Mouse (Mus musculus) effector memory CD4-positive, alpha-beta T cell, adult 5 months (primary cell): ENCODE results near the gene Olfr1383. TPM values are rescaled to one million over a fixed set of nuclear protein-coding genes. Genes with fewer than 3 reads are reported as not detected.

Experiments used
- polyA plus RNA-seq: library from polyadenylated mRNA; unstranded; fragments of 100-300 nt; shearing (Covaris generic); gene quantifications from one replicate; pipeline ENCODE4 v1.2.1, GENCODE M21; 2017

The Olfr1383 gene
- not detected for polyA plus RNA-seq

GRCm38 (mm10) chr11:49519348-49519747 lies at the start of gene Olfr1383:
Gene Olfr1383 (plus strand): TSS chr11:49519648.

DNA sequence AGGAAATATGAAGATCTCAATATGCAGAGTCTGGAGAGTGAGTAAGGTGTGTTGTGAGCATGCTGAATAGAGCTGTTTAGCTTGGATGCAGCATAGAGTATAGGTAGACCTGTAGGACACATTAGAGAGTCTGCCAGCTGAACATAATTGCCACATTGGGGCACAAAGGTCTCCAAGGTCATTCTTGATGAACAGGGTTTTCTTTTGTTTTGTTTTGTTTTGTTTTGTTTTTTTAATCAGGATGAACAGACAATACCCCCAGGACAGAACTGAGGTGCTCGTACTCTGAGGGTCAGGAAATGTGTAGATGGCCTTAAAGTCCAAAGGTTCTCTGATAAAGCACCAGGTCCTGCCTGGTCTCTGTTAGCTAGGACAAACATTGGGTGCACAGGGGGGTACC lies 30.7 kb upstream of the Olfr1383 start, which contains the start of gene Olfr1385:
TSS of gene Olfr1385 (plus strand) at position 301 of the 400 bp plus-strand sequence.

DNA sequence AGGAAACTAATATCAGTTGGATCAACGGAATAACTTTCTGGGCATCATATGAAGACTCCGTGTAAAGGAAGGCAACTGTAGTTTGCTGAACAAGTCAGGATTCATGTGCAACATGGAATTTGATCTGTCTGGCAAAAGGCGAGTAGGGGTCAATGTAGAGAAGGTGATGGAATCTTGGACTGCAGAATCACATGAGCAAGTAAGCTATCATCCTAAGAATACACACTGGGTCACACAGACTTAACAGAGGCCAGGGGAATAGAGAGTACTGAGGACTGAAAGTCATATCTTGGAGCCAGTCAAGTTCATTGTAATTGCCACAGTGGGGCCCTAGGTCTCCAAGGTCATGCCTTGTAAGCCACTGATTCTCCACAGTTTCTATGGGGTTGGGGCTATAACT lies 8.5 kb downstream of the Olfr1383 start, which contains the start of gene Olfr1382:
TSS of gene Olfr1382 (plus strand) at position 301 of the 400 bp plus-strand sequence.

GRCm38 (mm10) chr11:49543149-49543548 lies 23.7 kb downstream of the Olfr1383 start, which contains the start of gene Olfr1381:
Gene Olfr1381 (plus strand): TSS chr11:49543449.

GRCm38 (mm10) chr11:49556578-49556977 lies 37.1 kb downstream of the Olfr1383 start, which contains the start of gene Olfr1380:
Gene Olfr1380 (plus strand): TSS chr11:49556878.

Other genes with a start within 250 kb of the Olfr1383 start
- gene Olfr1393, start 241.3 kb upstream of the Olfr1383 start, polyA plus RNA-seq, result not detected
- gene Olfr1392, start 234.4 kb upstream of the Olfr1383 start, polyA plus RNA-seq, result not detected
- gene Olfr10, start 214.9 kb upstream of the Olfr1383 start, polyA plus RNA-seq, result not detected
- gene Olfr1391, start 196.9 kb upstream of the Olfr1383 start, polyA plus RNA-seq, result not detected
- not detected for gene Olfr1390, start 184.5 kb upstream of the Olfr1383 start, polyA plus RNA-seq
- not detected for gene Olfr1389, start 96.6 kb upstream of the Olfr1383 start, polyA plus RNA-seq
- not detected for gene Olfr1388, start 83.0 kb upstream of the Olfr1383 start, polyA plus RNA-seq
- not detected for gene Olfr1387, start 64.3 kb upstream of the Olfr1383 start, polyA plus RNA-seq
- gene Olfr1386, start 54.6 kb upstream of the Olfr1383 start, polyA plus RNA-seq, result not detected
- gene Olfr1385, start 30.6 kb upstream of the Olfr1383 start, polyA plus RNA-seq, result 0.15 TPM
- gene Olfr1384, start 12.9 kb upstream of the Olfr1383 start, polyA plus RNA-seq, result not detected
- not detected for gene Olfr1382, start 8.6 kb downstream of the Olfr1383 start, polyA plus RNA-seq
- 0.12 TPM for gene Olfr1381, start 23.8 kb downstream of the Olfr1383 start, polyA plus RNA-seq
- not detected for gene Olfr1380, start 37.2 kb downstream of the Olfr1383 start, polyA plus RNA-seq
- gene Flt4, start 89.6 kb downstream of the Olfr1383 start, polyA plus RNA-seq, result not detected
- not detected for gene Scgb3a1, start 144.0 kb downstream of the Olfr1383 start, polyA plus RNA-seq
- gene Cnot6, start 193.1 kb downstream of the Olfr1383 start, polyA plus RNA-seq, result 69.3 TPM